Mouse (Mus musculus): Measurements from ENCODE around the gene Zmiz1.

Zmiz1 gene

DNA sequence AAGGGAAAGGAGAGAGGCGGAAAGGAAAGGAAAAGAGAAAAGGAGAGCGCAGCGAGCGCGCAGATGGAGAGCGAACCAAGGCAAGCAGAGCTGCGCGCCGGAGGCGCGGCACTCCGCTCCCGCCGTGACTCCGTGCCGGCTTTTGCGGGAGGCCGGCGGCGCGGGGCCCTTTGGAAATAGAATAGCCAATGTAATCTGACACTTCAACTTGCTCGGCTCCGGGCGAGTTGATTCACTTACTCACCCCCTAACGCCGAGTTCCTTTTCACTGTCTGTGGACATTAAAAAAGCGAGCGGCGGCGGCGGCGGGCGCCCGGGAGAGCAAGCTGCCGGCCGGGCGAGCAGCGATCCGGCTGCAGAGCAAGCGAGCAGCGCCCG lies at the start of gene Zmiz1:
Gene Zmiz1, plus strand, starts transcription at position 170 of the 378 bp plus-strand sequence.
- DNase-seq (ENCODE audit: low read depth, low spot score): peak; percentile 92

DNA sequence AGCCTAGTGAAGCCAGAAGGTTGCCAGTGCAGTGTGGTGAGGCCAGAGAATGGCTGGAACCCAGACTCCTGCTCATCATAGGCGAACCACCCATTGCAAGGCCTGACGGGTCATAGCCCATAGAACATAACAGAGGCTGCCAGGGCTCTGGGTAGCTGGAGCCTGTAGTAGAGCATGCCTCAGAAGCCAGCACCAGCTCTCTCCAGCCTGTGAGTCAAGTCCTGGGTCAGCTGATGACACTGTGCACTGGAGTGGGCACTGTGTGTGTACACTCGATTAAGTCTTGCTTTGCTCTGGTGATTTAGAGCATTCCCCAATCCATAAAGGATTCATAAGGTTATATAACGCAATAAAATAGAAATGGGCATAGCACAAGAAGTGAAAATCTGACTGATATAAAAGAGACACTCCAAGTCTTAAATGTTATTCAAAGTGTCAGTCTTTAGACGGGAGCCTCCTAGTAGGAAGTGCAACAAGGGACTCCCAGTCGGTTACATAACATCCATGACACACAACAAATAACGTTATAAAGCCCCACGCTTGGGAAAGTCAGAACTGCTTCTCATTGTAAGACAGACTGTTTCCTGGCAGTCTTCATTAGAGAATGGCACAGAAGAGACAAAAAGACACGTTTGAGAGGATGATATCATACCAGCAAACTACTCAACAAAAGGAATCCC lies 47.0 kb upstream of the Zmiz1 start:
- DNase-seq (ENCODE audit: low read depth, low spot score): no peak

DNA sequence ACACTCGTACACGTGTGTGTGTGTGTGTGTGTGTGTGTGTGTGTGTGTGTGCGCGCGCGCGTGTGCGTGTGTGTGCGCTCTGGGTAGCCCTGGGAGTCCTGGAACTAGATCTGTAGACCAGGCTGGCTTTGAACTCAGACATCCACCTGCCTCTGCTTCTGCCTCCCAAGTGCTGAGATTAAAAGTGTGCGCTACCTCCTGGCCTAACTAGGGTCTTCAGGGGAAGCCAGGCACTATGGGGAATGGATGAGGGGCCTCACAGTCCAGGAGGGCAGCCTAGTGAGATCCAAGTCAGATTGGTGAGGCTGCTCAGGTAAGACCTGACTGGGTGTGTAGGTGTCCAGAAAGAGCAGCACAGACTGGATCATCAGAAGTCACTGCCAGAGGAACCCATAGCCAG lies 46.2 kb upstream of the Zmiz1 start:
- peak; percentile 35 for DNase-seq (ENCODE audit: low read depth, low spot score)

DNA sequence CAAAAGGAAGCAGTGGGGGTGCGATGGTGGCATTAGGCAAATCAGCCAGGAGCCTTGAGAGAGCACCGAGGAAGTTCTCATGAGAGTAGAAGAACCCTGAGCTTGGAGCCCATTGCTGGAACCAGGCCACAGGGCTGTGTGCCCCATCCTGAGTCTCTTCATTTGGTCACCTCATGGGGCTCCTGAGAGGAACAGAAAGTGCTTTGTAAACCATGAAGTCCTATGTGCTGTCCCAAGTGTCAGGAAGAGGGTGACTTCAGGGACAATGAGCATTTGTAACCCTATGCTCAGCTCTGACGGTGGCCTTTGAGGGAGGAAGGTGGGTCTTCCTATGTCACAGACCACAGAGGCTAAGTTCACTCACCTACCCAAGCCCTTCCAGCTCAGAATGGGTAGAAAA lies 45.5 kb upstream of the Zmiz1 start:
- no peak for DNase-seq (ENCODE audit: low read depth, low spot score)

DNA sequence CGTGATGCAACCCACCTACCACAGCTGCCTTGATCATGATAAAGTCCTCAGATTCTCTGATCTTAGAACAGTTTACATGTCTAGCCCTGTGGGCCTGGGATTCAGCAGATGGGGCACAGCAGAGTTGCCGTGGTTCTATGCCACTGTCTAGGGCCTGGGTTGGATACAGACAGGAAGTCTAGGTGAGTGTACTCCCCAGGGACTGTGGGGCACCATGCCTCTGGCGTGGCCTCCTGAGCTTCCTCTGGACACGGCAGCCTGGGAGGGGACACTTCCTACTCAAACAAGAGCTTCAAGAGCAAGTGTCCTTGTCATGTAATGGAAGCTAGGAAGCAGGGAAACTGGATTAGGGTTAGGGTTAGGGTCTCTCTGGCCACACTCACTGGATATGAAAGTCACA lies 44.9 kb upstream of the Zmiz1 start:
- DNase-seq (ENCODE audit: low read depth, low spot score): no peak

DNA sequence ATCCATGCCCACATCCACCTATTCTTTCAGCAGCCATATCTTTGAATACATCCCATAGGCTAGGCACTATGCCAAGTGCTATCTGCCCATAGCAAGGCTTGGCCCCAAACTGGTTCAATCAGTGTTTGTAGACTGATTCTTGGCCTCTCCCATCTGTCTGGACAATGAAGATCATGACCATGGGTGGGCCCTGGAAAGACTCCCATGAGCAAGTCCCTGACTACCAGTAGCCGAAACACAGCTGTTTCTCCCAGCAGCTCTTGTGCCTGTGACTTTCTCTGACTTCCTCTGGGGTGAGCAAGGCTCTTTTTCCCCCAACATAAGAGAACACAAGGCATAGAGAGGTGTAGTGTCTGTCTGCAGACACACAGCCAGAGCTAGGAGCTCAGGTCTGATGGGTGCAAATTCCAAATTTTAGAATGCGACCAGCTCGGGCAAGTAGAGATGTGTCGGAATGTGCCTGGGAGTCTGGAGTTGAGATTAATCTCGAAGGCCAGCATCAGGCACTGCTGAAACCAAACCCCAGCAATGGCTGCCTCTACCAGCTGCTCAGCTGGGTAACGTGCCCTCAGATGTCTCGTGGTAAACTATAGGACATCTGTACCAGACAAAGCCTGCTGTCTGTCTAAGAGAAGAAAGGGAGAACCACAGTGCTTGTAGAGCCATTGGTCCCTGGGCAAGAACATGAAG lies 38.8 kb upstream of the Zmiz1 start:
- DNase-seq (ENCODE audit: low read depth, low spot score): no peak

DNA sequence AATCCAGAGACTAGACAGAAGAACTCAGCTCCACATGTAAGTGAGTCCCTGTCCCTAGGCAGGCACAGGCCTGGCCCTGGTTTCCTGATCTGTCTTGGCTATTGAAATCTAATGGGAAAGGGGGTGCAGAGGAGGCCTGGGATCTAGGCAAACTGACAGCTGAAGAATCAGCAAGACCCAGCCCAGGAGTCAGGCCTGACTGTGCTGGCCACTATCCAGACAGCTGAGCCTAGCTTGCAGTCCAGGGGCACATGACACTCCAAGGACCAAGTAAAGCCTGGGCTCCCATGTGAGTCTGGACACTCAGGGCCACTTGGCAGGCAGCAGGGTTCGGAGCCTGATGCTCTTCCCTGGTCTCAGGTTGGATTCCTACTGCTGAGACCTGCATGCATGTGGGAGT lies 38.0 kb upstream of the Zmiz1 start:
- DNase-seq (ENCODE audit: low read depth, low spot score): no peak

DNA sequence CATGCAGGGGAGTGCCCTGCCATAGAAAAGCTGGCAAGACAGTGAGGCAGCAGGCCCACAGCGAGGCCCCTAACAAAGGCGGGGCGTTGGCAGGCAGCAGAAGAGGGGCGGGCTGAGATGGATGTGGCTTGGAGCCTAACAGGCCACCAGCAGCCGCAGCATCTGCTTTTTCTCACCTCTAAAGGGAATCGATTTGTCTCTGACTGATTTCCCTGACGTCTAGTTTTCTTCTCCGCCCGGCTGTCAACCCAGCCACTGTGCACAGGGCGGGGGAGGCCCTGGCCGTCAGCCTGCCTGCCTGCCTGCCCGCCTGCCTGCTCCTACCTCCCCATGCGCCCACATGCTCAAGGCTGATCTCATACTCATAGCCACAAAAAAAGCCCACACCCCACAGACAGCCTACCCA lies 37.4 kb upstream of the Zmiz1 start:
- DNase-seq (ENCODE audit: low read depth, low spot score): no peak

DNA sequence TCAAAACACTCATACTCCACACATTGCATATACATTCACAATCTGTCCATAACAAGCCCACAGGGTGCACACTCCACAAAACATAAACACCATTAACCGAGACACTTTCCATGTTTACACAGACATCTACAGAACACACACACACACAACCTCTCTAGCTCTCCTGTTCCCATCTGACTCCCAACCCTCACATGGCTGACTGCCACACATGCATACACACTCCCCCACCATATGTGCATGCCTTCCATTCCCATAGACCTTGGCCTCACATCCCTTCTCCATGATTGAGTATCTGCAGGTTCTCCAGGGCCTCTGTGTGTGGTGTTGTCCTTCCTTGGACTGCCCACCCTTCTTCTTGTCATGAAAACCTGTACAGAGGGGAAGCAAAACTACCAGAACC lies 36.0 kb upstream of the Zmiz1 start:
- no peak for DNase-seq (ENCODE audit: low read depth, low spot score)

DNA sequence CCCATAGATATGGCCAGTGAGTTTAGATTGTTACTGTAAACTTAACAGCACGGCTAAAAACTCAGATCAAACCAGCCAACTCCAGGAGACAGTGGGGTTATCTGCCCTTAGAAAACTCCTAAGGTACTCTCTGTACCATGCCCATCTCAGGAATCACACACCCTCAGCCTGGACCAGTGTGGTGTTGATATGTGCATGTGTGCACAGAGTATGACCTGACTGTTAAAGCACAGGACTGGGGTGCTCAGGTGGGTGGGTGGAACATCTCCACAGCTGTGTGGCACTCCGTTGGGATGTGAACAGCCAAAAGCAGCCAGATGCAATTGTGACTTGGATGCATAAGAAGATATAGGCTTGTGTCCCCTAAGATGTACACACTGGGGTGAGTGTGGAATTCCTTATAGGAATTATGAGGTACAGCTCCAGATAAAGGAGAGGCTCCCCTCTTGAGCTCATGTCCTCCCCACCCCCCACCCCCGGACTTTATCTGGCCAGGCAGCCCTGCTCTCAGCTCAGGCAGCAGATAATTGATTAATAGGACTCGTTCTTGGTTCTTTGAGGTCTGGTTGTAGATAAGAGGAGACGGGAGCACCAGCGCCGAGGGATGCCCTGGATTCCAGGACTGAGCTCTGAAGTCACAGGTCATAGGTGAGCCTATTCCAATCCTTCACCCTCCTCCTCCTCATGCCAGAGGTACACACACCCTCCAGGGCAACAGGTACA lies 35.1 kb upstream of the Zmiz1 start:
- DNase-seq (ENCODE audit: low read depth, low spot score): no peak

DNA sequence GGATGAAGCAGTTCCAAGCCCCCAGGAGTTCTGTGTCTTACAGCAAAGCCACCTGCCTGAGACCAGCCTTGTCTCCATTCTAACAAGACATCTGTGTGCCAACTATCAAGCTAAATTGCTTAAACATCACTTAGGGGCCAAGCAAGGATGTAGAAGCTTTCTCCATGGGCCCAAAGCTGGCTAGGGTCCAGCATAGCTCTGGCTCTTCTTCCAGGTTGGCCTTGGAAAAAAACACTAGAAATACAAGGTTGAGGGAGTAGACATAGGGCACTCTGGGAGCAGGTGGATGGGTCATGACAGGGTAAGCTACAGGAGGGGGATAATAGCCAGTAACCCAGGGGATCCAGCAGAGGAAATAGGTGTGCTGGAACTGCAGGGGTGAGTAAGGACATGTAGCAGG lies 20.7 kb upstream of the Zmiz1 start:
- no peak for DNase-seq (ENCODE audit: low read depth, low spot score)

DNA sequence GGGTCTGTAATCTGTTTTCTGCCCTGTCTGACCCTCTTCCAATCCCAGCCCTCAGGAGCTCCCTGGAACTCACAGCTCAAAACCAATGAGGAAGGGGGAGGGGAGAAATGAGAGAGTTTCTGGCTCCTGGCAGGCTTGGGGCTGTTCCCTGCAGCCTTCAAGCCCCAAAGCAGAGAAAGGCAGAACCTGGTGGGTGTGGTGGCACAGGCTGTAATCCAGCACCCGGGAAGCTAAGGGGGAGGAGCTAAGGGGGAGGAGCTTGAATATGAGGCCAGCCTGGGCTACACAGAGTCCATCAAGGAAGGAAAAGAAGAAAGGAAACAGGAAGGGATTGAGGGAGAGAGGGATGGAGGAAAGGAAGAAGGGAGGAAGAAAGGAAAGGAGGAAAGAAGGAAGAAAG lies 18.9 kb upstream of the Zmiz1 start:
- DNase-seq (ENCODE audit: low read depth, low spot score): peak; percentile 63

DNA sequence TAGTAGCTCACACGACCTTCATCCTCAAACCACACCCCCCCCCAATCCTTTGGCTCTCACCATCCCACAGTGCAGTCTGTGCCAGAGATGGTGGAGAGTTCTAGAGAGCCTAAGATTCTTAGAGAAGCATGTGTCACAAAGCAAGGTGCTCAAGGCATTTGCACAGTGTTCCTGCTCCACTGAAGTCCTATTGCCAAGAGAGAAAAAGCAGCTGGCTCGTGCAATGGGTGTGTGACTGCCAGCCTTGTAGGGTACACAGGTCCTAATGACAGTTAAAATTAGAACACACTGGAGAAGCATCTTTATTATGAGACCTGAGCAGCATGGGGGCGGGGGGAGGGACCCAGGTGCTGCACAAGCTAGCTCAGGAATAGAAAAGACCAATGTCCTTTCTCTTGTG lies 18.2 kb upstream of the Zmiz1 start:
- no peak for DNase-seq (ENCODE audit: low read depth, low spot score)

DNA sequence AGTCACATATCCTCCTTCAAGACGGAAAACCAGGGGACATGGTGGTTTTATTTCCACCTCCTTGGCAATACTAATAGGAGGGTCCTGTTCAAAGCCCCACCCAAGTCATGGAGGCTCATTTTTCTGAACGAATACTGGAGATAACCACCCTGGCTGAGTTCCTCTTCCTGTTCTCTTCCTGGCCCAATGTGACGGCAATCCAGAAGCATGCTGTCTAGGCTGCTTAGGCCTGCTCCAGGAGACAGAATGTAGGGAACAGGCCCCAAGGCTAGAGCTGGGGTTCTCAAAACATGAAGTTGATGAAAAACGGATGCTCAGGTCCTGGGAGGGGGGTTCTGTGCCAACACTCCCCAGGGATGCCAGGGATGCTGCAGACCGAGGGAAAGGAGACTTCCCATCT lies 17.5 kb upstream of the Zmiz1 start:
- DNase-seq (ENCODE audit: low read depth, low spot score): no peak

DNA sequence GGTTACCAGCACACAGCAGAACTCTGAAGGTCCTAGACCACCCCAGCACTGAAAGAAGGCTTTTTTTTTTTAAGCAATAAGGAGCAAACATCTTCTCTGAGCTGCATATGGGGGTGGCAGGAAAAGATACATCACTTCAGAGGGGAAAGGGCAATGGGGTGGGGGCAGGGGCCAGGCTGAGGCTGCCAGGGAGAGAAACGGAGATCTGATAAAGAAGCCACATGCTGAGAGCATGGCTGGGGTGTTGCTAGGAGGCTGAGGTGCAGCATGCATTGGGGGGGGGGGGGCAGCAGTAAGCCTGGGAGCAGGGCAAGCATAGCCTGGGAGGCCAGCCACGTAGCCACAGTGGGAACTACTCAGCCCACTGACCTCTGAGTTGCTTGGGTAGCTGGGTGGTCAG lies 16.3 kb upstream of the Zmiz1 start:
- DNase-seq (ENCODE audit: low read depth, low spot score): no peak

DNA sequence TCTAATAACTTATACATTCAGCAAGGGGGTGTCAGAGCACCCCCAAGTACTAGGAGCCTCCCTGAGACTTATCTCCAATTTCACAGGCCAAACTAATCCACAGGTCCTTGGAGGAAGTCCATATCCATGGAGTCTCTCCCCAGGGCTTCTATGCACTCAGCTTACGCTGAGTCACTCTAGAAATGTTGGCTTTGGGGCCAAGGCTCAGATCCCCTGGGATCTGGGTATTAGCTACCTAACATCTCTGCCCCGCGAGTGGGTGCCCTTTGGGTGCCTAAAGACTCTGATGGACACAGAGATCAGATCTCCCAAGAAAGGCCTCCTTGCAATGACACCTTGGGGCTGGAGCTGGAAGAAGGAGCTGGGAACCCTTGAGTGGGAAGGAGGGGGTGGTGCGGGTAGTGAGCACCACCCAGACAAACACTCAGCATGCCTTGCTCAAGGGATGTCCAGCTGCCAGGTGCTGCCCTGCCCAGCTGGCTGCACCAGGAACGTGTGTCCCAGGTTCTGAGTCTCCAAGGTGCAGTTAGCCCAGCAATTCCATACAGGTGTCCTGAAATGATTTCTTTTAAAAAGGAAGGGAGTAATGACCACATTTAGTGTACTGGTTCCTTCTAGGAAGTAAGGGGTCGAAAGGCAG lies 11.7 kb upstream of the Zmiz1 start:
- no peak for DNase-seq (ENCODE audit: low read depth, low spot score)

DNA sequence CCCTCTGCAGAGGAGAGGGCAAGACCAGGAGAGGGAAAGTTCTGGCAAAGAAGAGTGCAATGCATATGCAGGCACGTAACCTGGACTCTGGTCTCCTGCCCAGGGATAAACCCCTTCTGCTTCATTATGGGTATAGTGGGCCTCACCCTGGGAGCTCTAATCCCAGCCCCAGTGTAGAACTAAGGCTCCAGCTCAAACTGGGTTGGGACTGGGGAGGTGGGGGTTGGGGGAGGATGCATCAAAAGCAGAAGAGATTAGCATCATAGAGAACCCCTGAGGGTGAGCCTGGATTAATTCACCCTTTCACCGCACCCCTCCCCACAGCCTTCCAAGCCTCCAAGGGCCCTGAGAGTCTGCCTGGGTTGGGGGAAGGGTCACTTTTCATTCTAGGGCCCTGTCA lies 10.5 kb upstream of the Zmiz1 start:
- peak; percentile 91 for DNase-seq (ENCODE audit: low read depth, low spot score)

DNA sequence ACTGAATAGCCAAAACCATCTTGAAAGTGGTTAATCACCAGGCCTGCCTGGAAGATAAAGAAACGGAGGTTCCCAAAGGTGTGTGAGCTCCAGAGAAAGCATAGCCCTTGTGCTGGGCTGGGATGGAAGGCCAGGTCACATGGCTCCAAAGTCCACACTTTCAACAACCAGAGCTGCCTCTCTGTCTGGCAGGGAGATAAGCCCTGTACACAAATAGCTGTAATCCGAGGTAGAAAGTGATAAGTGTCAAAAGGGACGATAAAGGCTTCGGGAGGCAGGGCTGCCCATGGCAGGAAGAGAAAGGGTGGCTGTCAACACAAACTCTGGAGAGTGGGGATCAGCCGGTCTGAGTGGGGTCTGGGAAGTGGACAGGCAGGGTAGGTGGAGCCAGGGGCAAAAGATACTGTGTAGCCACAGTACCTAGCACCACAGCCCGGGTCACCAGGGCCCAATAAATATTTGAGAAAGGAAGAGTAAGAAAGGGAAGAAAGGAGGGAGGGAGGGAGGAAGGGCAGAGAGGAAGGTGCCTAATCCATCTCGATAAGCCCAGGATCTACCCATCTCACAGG lies 7.8 kb upstream of the Zmiz1 start:
- DNase-seq (ENCODE audit: low read depth, low spot score): no peak

DNA sequence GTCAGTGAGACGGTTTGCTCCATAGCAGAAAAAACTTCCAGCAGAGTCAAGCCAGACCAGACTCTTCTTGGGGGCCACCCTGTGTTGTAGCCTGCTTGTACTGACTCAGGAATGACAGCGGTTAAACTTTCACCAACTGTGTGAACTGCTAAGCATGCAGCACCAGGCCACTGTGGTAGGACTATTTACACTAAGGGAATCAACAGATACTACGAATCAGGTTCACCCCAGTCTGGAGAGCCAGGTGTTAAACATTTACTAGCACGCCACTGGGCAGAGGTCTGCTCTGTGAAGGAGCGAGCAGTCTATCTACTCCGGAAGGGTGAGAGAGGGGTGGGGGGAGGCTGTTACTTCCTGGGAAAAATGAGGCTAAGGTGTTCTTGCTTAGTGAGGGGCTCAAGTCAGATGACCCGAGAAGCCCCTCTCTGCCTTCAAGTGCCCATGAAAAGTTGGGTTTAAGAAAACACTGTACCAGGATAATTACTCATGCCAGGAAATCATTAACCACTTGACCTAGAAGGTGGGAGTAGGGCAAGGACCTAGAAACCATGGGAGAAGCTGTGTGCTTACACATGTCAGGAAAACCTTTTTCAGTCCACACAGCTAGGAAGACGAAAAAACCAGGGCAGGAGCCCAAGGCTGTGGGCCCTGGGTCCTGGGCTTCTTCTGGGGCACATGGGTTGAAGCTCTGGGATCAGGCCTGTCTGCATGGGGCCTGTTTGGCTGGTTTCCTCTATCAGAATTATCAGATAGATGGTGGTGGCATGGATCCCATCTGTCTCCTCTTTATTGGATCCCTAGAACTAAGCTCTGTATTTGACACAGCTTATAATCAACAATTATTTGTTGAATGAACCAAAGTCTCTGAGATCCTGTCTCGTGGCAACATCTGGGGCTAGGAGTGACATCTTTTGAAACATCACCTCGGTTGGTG lies 7.0 kb upstream of the Zmiz1 start:
- no peak for DNase-seq (ENCODE audit: low read depth, low spot score)

DNA sequence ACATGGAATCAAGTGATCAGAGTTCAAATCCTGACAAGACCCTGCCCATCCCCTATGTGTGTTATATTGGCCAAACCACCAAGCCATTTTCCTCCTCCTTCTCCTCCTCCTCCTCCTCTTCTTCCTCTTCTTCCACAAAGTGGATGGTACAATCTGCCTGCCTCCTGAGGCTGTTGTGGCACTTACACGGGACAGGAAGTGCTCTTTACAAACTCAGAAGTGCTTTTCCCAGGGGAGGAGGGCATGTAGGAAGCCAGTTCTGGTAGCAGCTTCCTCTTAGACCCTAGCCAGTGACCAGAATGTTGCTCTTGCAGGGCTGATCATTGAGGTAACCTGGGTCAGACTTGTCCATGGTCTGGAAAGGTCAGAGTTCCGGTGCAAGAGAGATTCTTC lies 6.4 kb upstream of the Zmiz1 start:
- DNase-seq (ENCODE audit: low read depth, low spot score): no peak
